Mouse (Mus musculus): ENCODE results near the gene Rbm15b. TPM values are rescaled to one million over a fixed set of nuclear protein-coding genes. Genes with fewer than 3 reads are reported as not detected.
A peak's percentile ranks its signal among the peaks of the same experiment; 100 is the strongest.

Gene Rbm15b
- polyA plus RNA-seq (2015; fragmentation: Nextera tagmentation; extraction: Ambion mirVana), result 18.5 and 18.8 TPM in 2 replicates

DNA sequence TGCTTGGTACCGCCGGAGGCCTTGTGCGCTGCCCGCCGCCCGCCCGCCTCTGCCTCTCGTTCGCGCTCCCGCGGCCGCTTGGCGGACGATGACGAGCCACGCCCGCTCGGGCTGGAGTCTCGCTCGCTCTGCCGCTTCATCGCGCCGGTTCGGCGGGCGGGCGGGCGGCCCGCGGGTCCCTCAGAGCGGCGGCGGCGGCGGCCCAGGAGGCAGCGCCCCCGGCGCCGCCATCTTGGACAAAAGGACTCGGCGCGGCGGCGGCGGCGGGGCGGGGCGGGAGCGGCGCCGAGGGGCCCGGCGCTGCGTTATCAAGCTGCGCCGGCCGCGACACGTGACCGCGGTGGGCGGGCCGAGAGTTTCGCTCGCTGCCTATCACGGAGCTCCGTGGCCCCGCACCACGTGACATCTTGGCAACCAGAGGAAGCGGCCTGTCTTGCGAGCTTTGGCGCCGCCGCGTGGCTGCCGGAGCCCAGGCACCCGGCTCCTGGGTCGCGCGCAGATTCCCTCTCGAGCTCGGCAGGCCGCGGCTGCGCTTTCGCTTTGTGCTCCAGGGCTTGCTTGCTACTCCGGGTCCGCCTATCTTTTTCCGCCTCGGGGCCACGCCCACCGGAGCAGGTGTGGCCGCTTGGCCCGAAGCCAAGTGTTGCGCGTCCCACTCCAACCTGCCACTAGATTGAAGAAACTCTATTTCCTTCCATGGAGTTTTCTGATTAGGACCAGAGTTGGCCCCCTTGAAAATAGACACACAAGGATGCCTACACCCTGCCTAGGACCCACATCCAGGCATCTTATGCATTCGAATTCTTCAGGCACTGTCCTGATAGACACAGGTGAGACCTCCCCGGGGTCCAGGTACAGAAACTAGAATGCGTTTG, at the start of gene Rbm15b:
Gene Rbm15b (minus strand): TSS at position 601 of the 875 bp plus-strand sequence.
- ATAC-seq (ENCODE audit: low FRiP score, low read depth), result peak; percentile 65
- WGBS, result 3% methylated on average over 90 of the region's 101 CpGs
- no peaks in the 10 kb centered on the region for H3K27me3 ChIP-seq
- H3K4me3 ChIP-seq, result peak within 1 kb of the TSS; percentile 92
- H3K27ac ChIP-seq (replicated peaks), result peak within 1 kb of the TSS; percentile 91
- H3K36me3 ChIP-seq, result peaks cover 34% of the 10 kb centered on the region
- H3K9ac ChIP-seq, result peak within 1 kb of the TSS; percentile 94
- peak within 1 kb of the TSS; percentile 98 for H3K4me2 ChIP-seq
- peaks cover 72% of the 10 kb centered on the region for H3K4me1 ChIP-seq (replicated peaks)
- no peaks in the 10 kb centered on the region for H3K9me3 ChIP-seq

DNA sequence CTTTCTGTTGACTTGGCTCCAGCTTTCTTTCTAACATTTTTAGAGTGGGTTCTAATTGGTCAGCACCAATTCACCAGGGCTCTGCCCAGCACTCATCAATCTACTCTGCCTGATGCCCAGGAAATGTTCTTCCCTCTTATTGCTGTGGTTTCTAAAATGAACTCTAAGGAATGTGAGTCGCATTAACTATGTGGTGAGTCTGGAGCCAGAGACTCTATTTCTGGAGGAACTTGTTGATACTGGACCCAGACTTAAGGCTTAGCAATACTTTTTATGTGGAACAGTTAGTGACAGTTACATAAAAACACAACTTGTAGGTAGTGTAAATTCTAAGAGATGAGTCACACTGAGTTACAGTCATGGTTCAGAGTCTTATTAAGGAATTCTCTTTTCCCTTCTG, 47.8 kb upstream of the Rbm15b start:
- Histone ChIP-seq H3K4me2 (no peak overlapping the region), H3K27me3 (no peaks in the 10 kb centered on the region), H3K9me3 (no peaks in the 10 kb centered on the region), H3K36me3 (peaks cover 72% of the 10 kb centered on the region), H3K4me3 (no peak overlapping the region), H3K27ac (replicated peaks) (no peak overlapping the region), H3K4me1 (replicated peaks) (no peaks in the 10 kb centered on the region), H3K9ac (no peak overlapping the region)
- no peak for ATAC-seq (ENCODE audit: low FRiP score, low read depth)
- 98% methylated on average over 1 of the region's 1 CpGs for WGBS

DNA sequence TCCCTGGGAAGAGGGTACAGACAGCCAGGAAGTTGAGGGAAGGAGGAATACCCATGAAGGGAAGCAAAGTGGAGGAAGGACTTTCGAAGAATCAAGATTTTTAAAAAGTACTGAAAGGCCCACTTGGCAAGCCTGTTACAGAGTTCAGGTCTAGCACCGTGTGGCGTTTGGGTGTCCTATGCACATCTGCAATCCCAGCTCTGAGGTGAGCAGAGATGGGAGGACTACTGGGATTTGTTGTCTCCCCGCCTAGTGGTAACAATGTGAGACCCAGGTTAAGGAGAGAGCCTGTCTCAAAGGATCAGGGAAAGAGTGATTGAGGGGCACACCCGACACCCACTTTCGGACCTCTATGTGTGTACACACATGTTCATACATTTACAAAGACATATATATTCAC, 27.6 kb upstream of the Rbm15b start:
- no peaks in the 10 kb centered on the region for H3K4me1 ChIP-seq (replicated peaks)
- peaks cover 35% of the 10 kb centered on the region for H3K36me3 ChIP-seq
- no peak overlapping the region for H3K9ac ChIP-seq
- WGBS, result 89% methylated on average over 6 of the region's 6 CpGs
- no peak overlapping the region for H3K4me3 ChIP-seq
- H3K27ac ChIP-seq (replicated peaks), result no peak overlapping the region
- no peak for ATAC-seq (ENCODE audit: low FRiP score, low read depth)
- no peak overlapping the region for H3K4me2 ChIP-seq
- no peaks in the 10 kb centered on the region for H3K27me3 ChIP-seq
- no peaks in the 10 kb centered on the region for H3K9me3 ChIP-seq

DNA sequence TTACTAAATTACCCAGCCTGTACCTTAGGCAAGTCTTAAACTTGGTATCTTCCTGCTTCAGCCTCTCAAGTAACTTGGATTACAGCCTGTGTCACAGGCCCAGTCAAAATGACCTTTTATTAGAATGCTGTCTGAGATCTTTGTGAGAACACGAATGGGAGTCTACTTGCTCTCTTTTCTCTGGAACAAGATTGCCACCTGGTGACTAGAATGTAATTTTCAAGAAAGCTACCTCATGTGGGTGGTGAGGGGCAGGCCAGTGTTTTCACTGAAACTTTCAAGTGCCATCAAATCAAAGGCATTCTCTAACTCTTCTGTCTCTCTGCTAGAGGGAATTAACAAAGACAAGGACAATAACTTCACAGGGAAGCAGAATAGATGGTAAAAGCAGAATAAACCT, 26.5 kb upstream of the Rbm15b start:
- Histone ChIP-seq H3K36me3 (peaks cover 40% of the 10 kb centered on the region), H3K27ac (replicated peaks) (no peak overlapping the region), H3K9ac (no peak overlapping the region), H3K4me2 (no peak overlapping the region), H3K4me1 (replicated peaks) (no peaks in the 10 kb centered on the region), H3K4me3 (no peak overlapping the region), H3K27me3 (no peaks in the 10 kb centered on the region), H3K9me3 (no peaks in the 10 kb centered on the region)
- no peak for ATAC-seq (ENCODE audit: low FRiP score, low read depth)
- WGBS, result 11% methylated on average over 1 of the region's 1 CpGs

DNA sequence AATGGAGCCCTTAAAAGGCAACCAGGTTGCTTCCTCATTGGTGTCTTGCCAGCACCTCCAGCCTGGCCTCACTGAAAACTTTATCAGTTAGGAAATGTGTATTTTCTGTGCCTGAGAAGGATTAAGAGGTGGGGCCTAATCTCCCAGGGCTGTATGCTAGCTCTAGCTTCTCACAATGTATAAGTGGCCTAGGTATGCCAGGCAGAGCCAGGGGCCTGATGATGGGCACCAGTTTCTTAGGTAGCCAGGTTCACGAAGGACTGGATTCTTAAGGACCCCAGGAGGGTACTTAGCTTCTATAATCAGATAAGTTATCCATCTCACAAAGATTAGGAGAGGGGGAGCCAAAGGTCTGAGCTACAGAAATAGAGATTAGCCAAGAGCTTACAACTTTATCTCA, 24.4 kb upstream of the Rbm15b start:
- no peak overlapping the region for H3K4me3 ChIP-seq
- no peak overlapping the region for H3K27ac ChIP-seq (replicated peaks)
- peaks cover 55% of the 10 kb centered on the region for H3K36me3 ChIP-seq
- H3K9me3 ChIP-seq, result no peaks in the 10 kb centered on the region
- no peak overlapping the region for H3K9ac ChIP-seq
- no peaks in the 10 kb centered on the region for H3K27me3 ChIP-seq
- no peak overlapping the region for H3K4me2 ChIP-seq
- ATAC-seq (ENCODE audit: low FRiP score, low read depth), result no peak
- WGBS, result 91% methylated on average over 1 of the region's 1 CpGs
- no peaks in the 10 kb centered on the region for H3K4me1 ChIP-seq (replicated peaks)

DNA sequence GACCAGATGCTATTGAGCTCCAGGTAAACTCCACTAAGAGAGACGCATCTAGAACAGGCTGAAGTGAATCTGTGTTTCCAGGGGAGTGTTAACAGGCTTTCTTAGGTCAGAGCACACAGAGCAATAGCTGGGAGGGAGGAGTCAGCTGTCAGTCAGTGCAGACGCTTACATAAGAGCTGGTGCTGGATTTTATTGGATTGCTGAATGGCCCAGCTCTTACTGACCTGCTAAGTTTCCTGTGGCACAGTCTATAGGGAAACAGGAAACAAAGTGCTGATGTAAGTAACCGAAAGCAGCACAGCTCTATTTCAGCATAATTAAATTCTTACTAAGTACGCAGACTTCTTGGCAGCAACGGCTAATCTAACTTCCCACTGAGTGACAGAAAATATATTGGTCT, 21.5 kb upstream of the Rbm15b start:
- no peak overlapping the region for H3K27ac ChIP-seq (replicated peaks)
- H3K4me2 ChIP-seq, result no peak overlapping the region
- 62% methylated on average over 5 of the region's 5 CpGs for WGBS
- H3K4me1 ChIP-seq (replicated peaks), result no peaks in the 10 kb centered on the region
- H3K9me3 ChIP-seq, result no peaks in the 10 kb centered on the region
- no peak overlapping the region for H3K9ac ChIP-seq
- peaks cover 53% of the 10 kb centered on the region for H3K36me3 ChIP-seq
- no peaks in the 10 kb centered on the region for H3K27me3 ChIP-seq
- no peak for ATAC-seq (ENCODE audit: low FRiP score, low read depth)
- H3K4me3 ChIP-seq, result no peak overlapping the region

DNA sequence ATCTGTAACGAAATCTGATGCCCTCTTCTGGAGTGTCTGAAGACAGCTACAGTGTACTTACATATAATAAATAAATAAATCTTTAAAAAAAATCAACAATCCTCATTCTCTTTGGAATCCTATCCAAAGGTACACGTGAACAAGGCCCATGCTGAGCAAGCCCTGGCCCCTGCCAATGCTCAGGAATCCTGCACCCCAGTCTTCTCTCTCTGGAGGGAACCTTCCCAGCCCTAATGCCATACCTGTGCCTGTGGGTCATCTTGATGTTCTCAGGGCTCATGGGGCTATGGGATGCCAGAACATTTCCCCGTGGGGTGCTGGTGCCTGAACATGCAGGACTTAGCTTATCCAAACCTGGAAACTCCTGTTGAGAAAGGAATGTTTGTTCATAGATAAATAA, 20.9 kb upstream of the Rbm15b start:
- peaks cover 54% of the 10 kb centered on the region for H3K36me3 ChIP-seq
- ATAC-seq (ENCODE audit: low FRiP score, low read depth), result no peak
- 84% methylated on average over 3 of the region's 3 CpGs for whole genome bisulfite sequencing
- no peak overlapping the region for H3K4me2 ChIP-seq
- no peaks in the 10 kb centered on the region for H3K4me1 ChIP-seq (replicated peaks)
- no peaks in the 10 kb centered on the region for H3K27me3 ChIP-seq
- H3K27ac ChIP-seq (replicated peaks), result no peak overlapping the region
- no peaks in the 10 kb centered on the region for H3K9me3 ChIP-seq
- H3K9ac ChIP-seq, result no peak overlapping the region
- H3K4me3 ChIP-seq, result no peak overlapping the region

DNA sequence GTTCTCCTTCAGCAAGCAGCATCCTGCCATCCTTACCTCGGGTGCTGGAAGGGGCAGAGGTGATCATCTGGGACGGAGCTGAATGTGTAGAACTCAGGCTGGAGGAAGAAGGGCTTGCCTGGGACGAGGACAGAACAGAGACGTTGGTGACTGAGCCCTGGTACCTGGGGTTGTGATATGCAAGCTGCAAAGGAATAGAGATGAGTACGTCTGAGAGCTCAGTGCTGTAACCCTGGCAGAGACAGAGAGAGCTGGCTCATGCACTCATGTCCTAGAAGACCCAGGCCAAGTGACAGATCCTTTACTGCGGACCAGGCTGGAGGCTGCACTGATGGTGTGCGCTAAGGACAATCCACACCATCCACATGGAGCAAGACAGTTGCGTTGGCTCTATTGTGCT, 19.4 kb upstream of the Rbm15b start:
- Histone ChIP-seq H3K27ac (replicated peaks) (no peak overlapping the region), H3K27me3 (no peaks in the 10 kb centered on the region), H3K9me3 (no peaks in the 10 kb centered on the region), H3K36me3 (peaks cover 47% of the 10 kb centered on the region), H3K4me2 (no peak overlapping the region), H3K4me3 (no peak overlapping the region), H3K9ac (no peak overlapping the region; the same call in 1 of the 2 replicates), H3K4me1 (replicated peaks) (no peaks in the 10 kb centered on the region)
- no peak for ATAC-seq (ENCODE audit: low FRiP score, low read depth)
- 93% methylated on average over 8 of the region's 8 CpGs for WGBS

DNA sequence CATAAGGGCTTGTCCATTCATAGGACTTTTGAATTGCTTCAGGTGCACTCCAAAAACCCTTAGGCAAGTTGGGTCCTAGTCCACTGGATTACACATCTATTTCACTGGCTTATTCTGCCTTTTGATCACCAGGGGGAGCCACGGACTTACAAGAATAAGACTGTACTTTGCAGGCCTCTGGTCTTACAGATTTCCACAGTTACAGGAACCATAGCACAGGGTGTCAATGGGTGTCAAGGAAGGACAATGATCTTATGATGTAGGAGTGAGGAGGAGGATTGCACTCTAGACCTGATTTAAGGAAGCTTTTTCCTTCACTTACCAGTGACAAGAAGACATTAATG, 16.5 kb upstream of the Rbm15b start:
- H3K27ac ChIP-seq (replicated peaks), result no peak overlapping the region
- H3K9me3 ChIP-seq, result no peaks in the 10 kb centered on the region
- peaks cover 57% of the 10 kb centered on the region for H3K36me3 ChIP-seq
- H3K27me3 ChIP-seq, result no peaks in the 10 kb centered on the region
- no peak overlapping the region for H3K4me3 ChIP-seq
- WGBS, result 24% methylated on average over 1 of the region's 1 CpGs
- H3K4me1 ChIP-seq (replicated peaks), result no peaks in the 10 kb centered on the region
- no peak overlapping the region for H3K9ac ChIP-seq
- ATAC-seq (ENCODE audit: low FRiP score, low read depth), result no peak
- no peak overlapping the region for H3K4me2 ChIP-seq

DNA sequence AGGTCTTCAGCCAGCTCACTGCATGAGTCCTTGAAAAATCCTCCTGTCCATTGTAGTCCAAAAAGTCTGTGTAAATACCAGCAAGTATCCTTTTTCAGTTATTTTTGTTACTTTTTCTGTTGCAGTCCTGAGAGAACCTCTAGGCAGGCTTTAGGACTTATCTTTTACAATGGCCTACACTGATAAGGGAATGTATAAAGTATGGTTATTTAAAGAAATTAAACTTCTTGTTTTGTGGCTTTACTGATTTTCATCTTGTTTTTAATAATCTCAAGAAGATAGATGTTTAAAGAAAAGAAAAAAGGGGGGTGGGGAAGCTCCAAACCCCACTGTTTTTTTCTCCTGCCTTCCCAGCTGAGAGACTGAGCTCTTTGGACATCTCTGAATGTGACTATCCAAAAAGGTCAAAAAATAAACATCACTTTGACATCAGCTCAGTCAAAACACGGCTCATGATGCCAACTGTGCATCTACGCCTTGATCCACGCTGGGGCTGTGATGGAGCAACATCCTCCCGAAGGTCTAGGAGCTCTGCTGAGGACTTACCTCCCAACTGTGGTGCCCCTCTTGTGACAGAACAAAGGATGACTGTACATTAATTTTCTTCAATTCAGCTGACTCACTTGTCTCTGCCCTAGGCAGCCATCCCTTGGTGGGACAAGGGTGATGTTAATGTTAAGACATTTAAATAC, 16.0 kb upstream of the Rbm15b start:
- WGBS, result 86% methylated on average over 4 of the region's 4 CpGs
- H3K9me3 ChIP-seq, result no peaks in the 10 kb centered on the region
- ATAC-seq (ENCODE audit: low FRiP score, low read depth), result no peak
- H3K4me1 ChIP-seq (replicated peaks), result no peaks in the 10 kb centered on the region
- peaks cover 57% of the 10 kb centered on the region for H3K36me3 ChIP-seq
- no peak overlapping the region for H3K4me3 ChIP-seq
- H3K27me3 ChIP-seq, result no peaks in the 10 kb centered on the region
- no peak overlapping the region for H3K9ac ChIP-seq
- H3K27ac ChIP-seq (replicated peaks), result no peak overlapping the region
- H3K4me2 ChIP-seq, result no peak overlapping the region

DNA sequence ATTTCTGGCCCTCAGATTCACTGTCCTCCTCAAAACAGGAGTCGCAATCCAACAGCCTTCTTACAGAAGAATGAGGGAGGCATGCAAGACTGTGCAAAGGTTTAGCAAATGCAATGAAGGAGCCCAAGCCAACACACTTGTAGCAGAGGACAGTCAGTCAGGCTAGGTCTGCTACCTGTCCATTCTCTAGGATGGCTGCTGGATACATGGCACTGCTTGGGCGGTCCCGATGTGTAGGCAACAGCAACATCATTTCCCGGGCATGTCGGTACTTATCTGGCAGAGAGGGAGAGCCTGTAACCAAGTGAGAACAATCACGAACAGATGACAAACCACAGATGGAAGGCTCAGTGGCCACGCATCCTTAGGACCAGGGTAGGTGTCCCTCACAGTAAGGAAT, 14.4 kb upstream of the Rbm15b start:
- H3K36me3 ChIP-seq, result peaks cover 44% of the 10 kb centered on the region

DNA sequence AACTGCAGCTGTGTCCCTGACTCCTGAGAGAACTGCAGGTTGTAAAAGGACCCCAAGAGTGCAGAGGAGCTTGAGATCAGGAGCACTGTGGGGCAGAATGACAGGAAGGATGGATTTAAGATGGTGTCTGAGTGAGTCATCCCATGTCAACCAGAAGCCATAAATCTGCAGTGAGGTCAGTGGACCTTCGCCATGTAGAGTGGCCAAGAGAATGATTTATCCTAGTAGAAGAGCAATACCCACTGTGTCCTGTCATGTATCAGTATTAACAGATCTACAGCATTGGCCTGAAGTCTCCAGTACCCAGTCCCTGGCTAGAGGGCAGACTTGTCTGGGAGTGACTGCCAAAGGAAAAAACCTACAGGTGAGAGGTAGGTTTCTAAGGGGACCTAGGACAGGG, 11.7 kb upstream of the Rbm15b start:
- Histone ChIP-seq H3K27ac (replicated peaks) (no peak overlapping the region), H3K4me3 (no peak overlapping the region), H3K36me3 (peaks cover 43% of the 10 kb centered on the region), H3K4me1 (replicated peaks) (no peaks in the 10 kb centered on the region), H3K9ac (no peak overlapping the region), H3K27me3 (no peaks in the 10 kb centered on the region), H3K4me2 (no peak overlapping the region), H3K9me3 (no peaks in the 10 kb centered on the region)
- ATAC-seq (ENCODE audit: low FRiP score, low read depth), result no peak
- 100% methylated on average over 1 of the region's 1 CpGs for WGBS

More for the DNA sequence above, 14.4 kb upstream of the Rbm15b start:
- H3K27ac ChIP-seq (replicated peaks), result no peak overlapping the region
- H3K9ac ChIP-seq, result no peak overlapping the region
- H3K4me2 ChIP-seq, result no peak overlapping the region
- H3K9me3 ChIP-seq, result no peaks in the 10 kb centered on the region
- no peaks in the 10 kb centered on the region for H3K4me1 ChIP-seq (replicated peaks)
- WGBS, result 87% methylated on average over 7 of the region's 7 CpGs
- H3K4me3 ChIP-seq, result no peak overlapping the region
- no peaks in the 10 kb centered on the region for H3K27me3 ChIP-seq
- no peak for ATAC-seq (ENCODE audit: low FRiP score, low read depth)
